Mouse (Mus musculus) lung, embryonic 14.5 days (tissue): Measurements from ENCODE around the gene Usp8. TPM values are rescaled to one million over a fixed set of nuclear protein-coding genes. Genes with fewer than 3 reads are reported as not detected.
A peak's percentile ranks its signal among the peaks of the same experiment; 100 is the strongest.

Experiments
- ATAC-seq: fragments of 200-750 bp; cut with Nextera tagmentation; 2 replicates; pipeline ENCODE4 v1.8.0; 2017; ENCODE audit warnings: mild to moderate bottlenecking, moderate TSS enrichment, moderate library complexity; ENCODE audit not compliant: insufficient read depth
- DNase-seq: peaks from one replicate; pipeline ENCODE4 v3.0.0-alpha.2; 2015
- H3K27ac ChIP-seq: fragments of 300-500 bp; sonication (generic); 2 replicates; pipeline ENCODE4 v1.5.1; 2014; ENCODE audit warnings: low read depth, mild to moderate bottlenecking, moderate library complexity
- H3K27me3 ChIP-seq: fragments of 300-500 bp; sonication (generic); 2 replicates; pipeline ENCODE4 v1.6.1; 2014; ENCODE audit warnings: low read length, control low read depth; ENCODE audit not compliant: insufficient read depth
- H3K36me3 ChIP-seq: fragments of 300-500 bp; sonication (generic); 2 replicates; pipeline ENCODE4 v1.6.1; 2014; ENCODE audit warnings: control low read depth; ENCODE audit not compliant: insufficient read depth
- H3K4me1 ChIP-seq: fragments of 300-500 bp; sonication (generic); 2 replicates; pipeline ENCODE4 v1.6.1; 2014; ENCODE audit warnings: antibody characterized with exemption, control low read depth; ENCODE audit not compliant: insufficient read depth
- H3K4me2 ChIP-seq: fragments of 300-500 bp; sonication (generic); 2 replicates; pipeline ENCODE4 v1.6.1; 2014; ENCODE audit warnings: mild to moderate bottlenecking
- H3K4me3 ChIP-seq: fragments of 300-500 bp; sonication (generic); 2 replicates; pipeline ENCODE4 v1.5.1; 2014; ENCODE audit warnings: low read depth, low read length
- H3K9ac ChIP-seq: fragments of 300-500 bp; sonication (generic); 2 replicates; pipeline ENCODE4 v1.6.1; 2014
- H3K9me3 ChIP-seq: fragments of 300-500 bp; sonication (generic); 2 replicates; pipeline ENCODE4 v1.6.1; 2016; ENCODE audit warnings: low read depth, low read length, control low read depth
- CTCF ChIP-seq: IDR thresholded peaks from 2 replicates; pipeline ENCODE4 v1.5.1; 2016; ENCODE audit warnings: antibody characterized with exemption, low read depth
- WGBS: fragments of 180-500 bp; shearing (Covaris S2); extraction: QIAGEN DNeasy Blood & Tissue Kit; methylation state at CpG from one replicate; pipeline ENCODE4 v1.1.7; 2014; 5-methylcytosine and 5-hydroxymethylcytosine counted together
- polyA plus RNA-seq: library from polyadenylated mRNA; unstranded; fragments of >200 nt; fragmentation: Nextera tagmentation; extraction: Ambion mirVana; gene quantifications from 2 replicates; pipeline ENCODE4 v1.2.1, GENCODE M21; 2014

Usp8 gene
- polyA plus RNA-seq, 1 experiment from 2014 or later = 43.8 TPM

DNA sequence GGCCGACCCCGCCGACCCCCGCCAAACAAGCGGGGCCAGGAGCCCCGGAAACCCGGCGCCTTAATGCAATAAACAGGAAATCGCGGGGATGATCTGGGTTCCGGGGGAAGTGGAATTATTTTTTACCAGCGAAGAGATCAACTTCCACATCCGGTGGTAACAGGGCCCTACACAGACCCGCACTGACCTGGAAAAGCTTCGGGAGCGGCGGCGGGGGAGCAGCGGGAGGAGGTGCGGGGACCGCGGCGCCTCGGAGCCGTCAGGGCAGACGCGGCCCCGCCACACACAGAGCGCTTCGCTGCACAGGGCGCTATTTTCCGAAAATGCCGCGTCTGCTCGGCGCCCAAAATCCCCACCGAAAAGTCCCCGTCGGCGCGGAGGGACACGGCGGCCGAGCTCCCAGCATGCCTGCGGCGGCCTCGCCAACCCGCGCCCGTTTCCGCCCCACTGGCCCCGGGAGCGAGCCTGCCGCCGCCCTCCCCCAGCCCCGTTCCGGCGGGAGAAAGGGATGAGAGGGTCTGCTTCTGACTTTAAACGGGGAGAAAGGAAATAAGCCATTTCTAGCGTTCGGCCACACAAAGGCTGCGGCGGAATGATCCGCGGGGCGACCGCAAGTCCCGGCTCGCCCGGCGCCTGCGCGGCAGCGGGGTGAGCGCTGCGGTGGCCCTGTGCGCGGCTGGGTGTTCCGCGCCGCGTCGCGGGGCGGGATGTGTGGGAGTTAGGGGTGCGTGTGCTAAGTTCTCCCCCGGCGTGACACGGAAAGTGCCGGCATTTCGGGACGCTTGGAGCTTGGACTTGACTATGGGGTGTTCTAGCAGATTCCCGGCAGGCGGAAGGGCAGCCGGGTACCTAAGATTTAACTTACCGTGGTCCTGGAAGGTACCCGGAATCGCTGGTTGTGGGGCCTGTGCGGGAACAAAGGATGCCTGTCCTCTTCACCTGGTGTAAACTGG is 31.7 kb upstream of the Usp8 start:
- WGBS = under 1% methylated on average over 99 of the region's 99 CpGs

DNA sequence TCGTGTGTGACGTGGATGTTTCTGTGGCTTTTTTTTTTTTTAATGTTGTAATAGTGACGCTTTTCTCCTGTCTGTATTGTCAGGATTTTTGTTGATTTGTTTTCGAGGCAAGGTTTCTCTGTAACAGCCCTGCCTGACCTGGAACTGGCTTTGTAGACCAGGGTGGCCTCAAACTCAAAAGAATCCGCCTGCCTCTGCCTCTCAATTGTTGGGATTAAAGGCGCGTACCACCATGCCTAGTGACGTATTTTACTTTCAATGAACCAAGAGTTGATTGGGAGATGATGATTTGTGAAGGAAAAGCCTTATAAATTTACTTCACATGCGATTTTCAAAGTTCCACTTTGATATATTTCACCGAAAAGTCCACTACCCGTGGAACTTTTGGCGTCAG is 31.0 kb upstream of the Usp8 start, which contains the start of gene Gabpb1:
TSS of gene Gabpb1 (minus strand) at position 216 of the 394 bp plus-strand sequence.
- H3K36me3 ChIP-seq = 0 out of 2 replicates have a peak, but pooled peaks cover 6% of the 10 kb centered on the region
- peak within 1 kb of the TSS; percentile 100 for H3K27ac ChIP-seq
- no peak for TF ChIP-seq CTCF
- H3K9me3 ChIP-seq = no peaks in the 10 kb centered on the region
- peak within 1 kb of the TSS; percentile 99 for H3K9ac ChIP-seq
- peak within 1 kb of the TSS; percentile 75 for H3K4me2 ChIP-seq
- peaks cover 4% of the 10 kb centered on the region; the same call in 1 of the 2 replicates for H3K4me1 ChIP-seq
- ATAC-seq (no peak), DNase-seq (peak; percentile 56)
- 18% methylated on average over 12 of the region's 12 CpGs for WGBS
- peak within 1 kb of the TSS; percentile 94 for H3K4me3 ChIP-seq
- H3K27me3 ChIP-seq = no peaks in the 10 kb centered on the region

More for the DNA sequence above, 31.7 kb upstream of the Usp8 start:
- H3K9ac ChIP-seq = peak overlapping the region; percentile 99
- DNase-seq = peak; percentile 94
- peak overlapping the region; percentile 75 for H3K4me2 ChIP-seq
- peak overlapping the region; percentile 94 for H3K4me3 ChIP-seq
- 0 out of 2 replicates have a peak, but pooled peaks cover 3% of the 10 kb centered on the region for H3K36me3 ChIP-seq
- H3K27ac ChIP-seq = peak overlapping the region; percentile 100
- H3K27me3 ChIP-seq = no peaks in the 10 kb centered on the region
- H3K9me3 ChIP-seq = no peaks in the 10 kb centered on the region
- peaks cover 4% of the 10 kb centered on the region; the same call in 1 of the 2 replicates for H3K4me1 ChIP-seq
- peak; percentile 90 for ATAC-seq
- no peak for TF ChIP-seq CTCF

DNA sequence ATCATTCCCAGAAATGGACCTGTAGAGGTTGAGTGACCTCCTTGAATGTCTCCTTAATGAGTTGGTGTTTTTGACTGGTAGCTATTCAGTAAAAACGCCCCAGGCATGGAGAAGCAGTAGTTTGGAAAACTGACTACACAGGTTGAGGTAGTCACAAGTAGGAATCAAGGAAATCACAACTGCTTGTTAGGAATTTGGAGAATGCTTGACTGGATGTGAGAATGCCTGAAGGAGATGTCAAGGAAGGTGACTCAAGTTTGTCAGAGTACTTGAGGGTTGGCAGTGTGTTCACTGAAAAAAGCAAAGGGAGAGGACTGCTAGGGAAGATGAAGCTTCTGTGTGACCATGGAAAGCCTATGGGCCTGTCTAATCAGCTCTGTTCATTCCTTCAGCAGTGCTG is 29.8 kb upstream of the Usp8 start:
- DNase-seq = no peak
- Histone ChIP-seq H3K9me3 (no peaks in the 10 kb centered on the region), H3K36me3 (0 out of 2 replicates have a peak, but pooled peaks cover 6% of the 10 kb centered on the region), H3K9ac (no peak overlapping the region), H3K27ac (no peak overlapping the region), H3K4me3 (no peak overlapping the region), H3K4me2 (no peak overlapping the region; the same call in 1 of the 2 replicates), H3K27me3 (no peaks in the 10 kb centered on the region), H3K4me1 (peaks cover 4% of the 10 kb centered on the region; the same call in 1 of the 2 replicates)
- ATAC-seq = no peak
- TF ChIP-seq CTCF = no peak
- 95% methylated on average over 1 of the region's 1 CpGs for WGBS

DNA sequence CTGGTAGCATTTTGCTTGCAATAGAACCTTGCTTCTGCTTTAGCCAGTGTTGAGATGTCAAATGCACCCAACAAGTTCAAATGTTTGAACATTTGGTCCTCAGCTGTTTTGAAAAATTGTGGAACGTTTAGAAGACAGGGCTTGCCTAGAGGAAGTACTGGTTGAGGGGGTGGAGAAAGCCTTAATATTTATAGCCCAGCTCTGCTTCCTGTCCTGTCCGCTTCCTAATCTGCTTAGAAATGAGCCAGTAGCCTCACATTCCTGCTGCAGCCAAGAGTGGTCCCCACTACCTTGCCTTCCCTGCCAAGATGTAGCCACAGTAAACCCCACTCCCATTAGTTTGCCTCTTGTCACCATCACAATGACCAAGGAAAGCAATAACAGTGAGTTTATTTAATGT is 24.8 kb upstream of the Usp8 start:
- H3K36me3 ChIP-seq = peaks cover 11% of the 10 kb centered on the region; the same call in 1 of the 2 replicates
- WGBS = 57% methylated on average over 2 of the region's 2 CpGs
- H3K4me1 ChIP-seq = no peaks in the 10 kb centered on the region
- no peaks in the 10 kb centered on the region for H3K27me3 ChIP-seq
- DNase-seq = peak; percentile 23
- no peak overlapping the region for H3K9ac ChIP-seq
- ATAC-seq = no peak
- H3K27ac ChIP-seq = no peak overlapping the region
- H3K4me3 ChIP-seq = no peak overlapping the region
- TF ChIP-seq CTCF = no peak
- no peaks in the 10 kb centered on the region for H3K9me3 ChIP-seq
- H3K4me2 ChIP-seq = no peak overlapping the region

DNA sequence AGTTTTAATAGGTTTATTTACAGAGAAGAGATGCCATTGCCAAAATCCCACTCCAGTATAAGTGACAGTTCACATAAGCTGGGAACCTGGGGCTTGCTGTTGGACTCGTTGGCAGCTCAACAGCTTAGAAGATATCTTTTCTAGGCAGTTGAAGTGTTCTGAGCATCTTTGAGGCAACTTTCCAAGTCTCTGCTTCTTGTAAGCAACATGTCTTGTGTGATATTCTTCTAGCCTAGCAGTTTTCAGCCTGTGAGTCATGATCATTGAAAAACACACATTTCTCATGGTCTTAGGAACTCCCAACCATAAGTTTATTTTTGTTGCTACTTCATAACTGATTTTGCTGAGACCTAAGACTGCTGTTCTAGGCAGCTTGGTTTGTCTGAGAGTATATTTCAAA is 24.2 kb upstream of the Usp8 start:
- no peaks in the 10 kb centered on the region for H3K9me3 ChIP-seq
- no peak overlapping the region for H3K4me3 ChIP-seq
- ATAC-seq (no peak), DNase-seq (no peak)
- no peaks in the 10 kb centered on the region for H3K4me1 ChIP-seq
- no peak for TF ChIP-seq CTCF
- H3K36me3 ChIP-seq = peaks cover 11% of the 10 kb centered on the region; the same call in 1 of the 2 replicates
- H3K27ac ChIP-seq = no peak overlapping the region
- no peak overlapping the region for H3K9ac ChIP-seq
- no peaks in the 10 kb centered on the region for H3K27me3 ChIP-seq
- WGBS = 79% methylated on average over 1 of the region's 1 CpGs
- no peak overlapping the region for H3K4me2 ChIP-seq

DNA sequence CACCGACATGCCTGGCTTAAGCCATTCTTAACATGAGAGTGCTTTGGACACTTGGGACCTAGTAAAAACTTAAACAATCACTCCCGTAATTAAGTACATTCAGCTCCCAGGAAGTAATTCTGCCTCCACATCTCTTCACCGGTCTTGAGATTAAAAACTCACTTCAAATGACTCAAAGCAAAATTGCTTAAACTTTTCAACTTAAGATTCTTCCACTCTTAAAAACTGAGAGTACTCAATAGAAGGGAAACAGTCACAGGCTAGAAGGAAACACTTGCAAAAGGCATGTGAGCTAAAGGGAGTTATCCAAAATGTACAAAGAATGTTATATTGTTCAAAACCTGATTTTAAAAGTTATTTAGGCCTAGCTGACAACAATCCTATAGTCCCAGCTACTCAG is 15.8 kb upstream of the Usp8 start:
- H3K9me3 ChIP-seq = no peaks in the 10 kb centered on the region
- H3K4me3 ChIP-seq = no peak overlapping the region
- no peak overlapping the region for H3K4me2 ChIP-seq
- no peak overlapping the region for H3K9ac ChIP-seq
- 77% methylated on average over 3 of the region's 3 CpGs for WGBS
- no peak overlapping the region for H3K27ac ChIP-seq
- DNase-seq (no peak), ATAC-seq (no peak)
- no peaks in the 10 kb centered on the region for H3K36me3 ChIP-seq
- no peaks in the 10 kb centered on the region for H3K4me1 ChIP-seq
- H3K27me3 ChIP-seq = no peaks in the 10 kb centered on the region
- no peak for TF ChIP-seq CTCF

DNA sequence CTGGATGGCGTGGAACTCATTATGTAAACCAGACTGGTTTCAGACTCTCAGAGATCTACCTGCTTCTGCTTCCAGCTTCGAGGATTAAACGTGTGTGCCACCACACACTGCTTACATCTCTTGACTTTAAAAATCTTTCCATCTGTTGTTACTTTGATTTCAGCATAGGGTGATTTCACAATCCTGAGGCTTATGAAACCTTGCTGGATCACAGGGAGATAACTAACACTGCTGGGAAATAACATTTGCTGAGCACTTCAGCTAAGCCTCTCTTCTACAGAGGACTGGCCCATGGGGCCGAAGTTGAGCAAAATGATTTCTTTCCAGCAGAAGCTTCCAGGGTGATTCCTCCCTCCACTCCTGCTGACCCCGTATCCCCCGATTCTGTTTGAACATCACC is 11.8 kb upstream of the Usp8 start:
- no peak for DNase-seq

More for the DNA sequence above, 11.8 kb upstream of the Usp8 start:
- no peak overlapping the region for H3K4me2 ChIP-seq
- no peaks in the 10 kb centered on the region for H3K9me3 ChIP-seq
- no peaks in the 10 kb centered on the region for H3K27me3 ChIP-seq
- 76% methylated on average over 6 of the region's 6 CpGs for WGBS
- H3K4me1 ChIP-seq = no peaks in the 10 kb centered on the region
- no peak overlapping the region for H3K4me3 ChIP-seq
- H3K36me3 ChIP-seq = no peaks in the 10 kb centered on the region
- TF ChIP-seq CTCF = no peak
- H3K9ac ChIP-seq = no peak overlapping the region
- no peak for ATAC-seq
- no peak overlapping the region for H3K27ac ChIP-seq
